Mouse (Mus musculus) embryonic facial prominence, embryonic 10.5 days (tissue): ENCODE data around the gene Fam151b. TPM values are rescaled to one million over a fixed set of nuclear protein-coding genes. Genes with fewer than 3 reads are reported as not detected.

Source experiments
- DNase-seq: peaks from one replicate; pipeline ENCODE4 v3.0.0-alpha.2; 2017; ENCODE audit warnings: low spot score
- H3K27ac ChIP-seq: fragments of 300-500 bp; sonication (generic); replicated peaks from 2 replicates; pipeline ENCODE4 v1.5.1; 2016; ENCODE audit warnings: mild to moderate bottlenecking
- H3K27me3 ChIP-seq: fragments of 300-500 bp; sonication (generic); replicated peaks from 2 replicates; pipeline ENCODE4 v1.6.1; 2016; ENCODE audit warnings: low read depth, mild to moderate bottlenecking; ENCODE audit not compliant: poor library complexity, severe bottlenecking
- H3K36me3 ChIP-seq: fragments of 300-500 bp; sonication (generic); replicated peaks from 2 replicates; pipeline ENCODE4 v1.6.1; 2016; ENCODE audit warnings: mild to moderate bottlenecking, moderate library complexity
- H3K4me1 ChIP-seq: fragments of 300-500 bp; sonication (generic); 2 replicates; pipeline ENCODE4 v1.6.1; 2016
- H3K4me3 ChIP-seq: fragments of 300-500 bp; sonication (generic); 2 replicates; pipeline ENCODE4 v1.5.1; 2016; ENCODE audit warnings: mild to moderate bottlenecking, moderate library complexity
- H3K9me3 ChIP-seq: fragments of 300-500 bp; sonication (generic); 2 replicates; pipeline ENCODE4 v1.6.1; 2016; ENCODE audit warnings: mild to moderate bottlenecking
- WGBS: fragments of 180-500 bp; shearing (Covaris S2); methylation state at CpG from one replicate; pipeline ENCODE4 v1.1.7; 2016; 5-methylcytosine and 5-hydroxymethylcytosine counted together
- polyA plus RNA-seq: library from polyadenylated mRNA; unstranded; fragments of >200 nt; fragmentation: Nextera tagmentation; extraction: Ambion mirVana; gene quantifications from 2 replicates; pipeline ENCODE4 v1.2.1, GENCODE M21; 2016

Gene Fam151b
- polyA plus RNA-seq, 1 experiment from 2014 or later = 0.12 TPM

DNA sequence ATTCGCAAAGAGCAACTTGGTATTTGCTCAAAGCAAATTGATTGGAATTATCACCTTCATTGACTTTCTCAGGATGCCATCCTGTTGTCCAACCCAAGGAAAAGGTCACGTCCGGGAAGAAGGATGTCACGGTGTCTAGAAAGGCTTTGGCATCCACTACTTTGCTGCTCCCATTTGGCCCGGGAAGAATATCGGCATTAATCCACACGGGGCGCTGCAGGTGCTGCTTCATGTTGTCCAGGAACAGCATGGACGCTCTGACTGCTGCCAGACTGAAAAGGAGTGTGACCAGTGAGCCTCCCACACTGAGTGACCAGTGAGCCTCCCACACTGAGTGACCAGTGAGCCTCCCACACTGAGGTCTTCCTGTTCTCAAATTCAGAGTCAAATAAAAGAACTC lies 15.9 kb downstream of the Fam151b start:
- Histone ChIP-seq H3K27me3 (no peaks in the 10 kb centered on the region), H3K27ac (no peak overlapping the region), H3K4me3 (no peak overlapping the region), H3K36me3 (peaks cover 3% of the 10 kb centered on the region; the same call in 1 of the 2 replicates), H3K4me1 (no peaks in the 10 kb centered on the region), H3K9me3 (no peaks in the 10 kb centered on the region)
- no peak for DNase-seq
- 77% methylated on average over 9 of the region's 9 CpGs for WGBS

GRCm38 (mm10) chr13:92464698-92465097 lies 19.1 kb downstream of the Fam151b start:
- Histone ChIP-seq H3K4me3 (no peak overlapping the region), H3K4me1 (no peaks in the 10 kb centered on the region), H3K9me3 (no peaks in the 10 kb centered on the region), H3K27me3 (no peaks in the 10 kb centered on the region), H3K27ac (no peak overlapping the region), H3K36me3 (peaks cover 3% of the 10 kb centered on the region; the same call in 1 of the 2 replicates)
- 92% methylated on average over 3 of the region's 3 CpGs for WGBS
- no peak for DNase-seq

GRCm38 (mm10) chr13:92446872-92447271 lies 36.9 kb downstream of the Fam151b start:
- Histone ChIP-seq H3K4me1 (no peaks in the 10 kb centered on the region), H3K27me3 (no peaks in the 10 kb centered on the region), H3K4me3 (no peak overlapping the region), H3K9me3 (no peaks in the 10 kb centered on the region), H3K27ac (no peak overlapping the region), H3K36me3 (no peaks in the 10 kb centered on the region)
- WGBS = 92% methylated on average over 7 of the region's 7 CpGs
- DNase-seq = no peak

DNA sequence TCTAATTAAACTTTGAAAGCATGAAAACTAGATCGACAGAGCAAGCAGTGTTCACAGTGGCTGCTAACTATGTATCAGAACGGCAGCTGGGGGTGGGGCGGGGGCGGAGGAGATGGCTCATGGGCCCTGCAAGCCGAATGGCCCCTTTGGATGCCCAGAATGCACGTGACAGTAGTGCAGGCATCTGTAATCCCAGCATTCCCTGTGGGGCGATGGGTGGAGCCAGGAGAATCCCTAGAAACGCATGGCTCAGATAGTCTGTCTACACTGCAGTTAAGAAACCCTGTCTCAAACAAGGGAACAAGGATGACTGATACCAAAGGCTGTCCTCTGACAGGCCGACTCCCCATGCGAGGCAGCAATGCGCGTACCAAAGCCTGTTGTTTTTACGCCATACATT lies 43.5 kb downstream of the Fam151b start:
- no peaks in the 10 kb centered on the region for H3K4me1 ChIP-seq
- H3K27ac ChIP-seq = no peak overlapping the region
- H3K4me3 ChIP-seq = no peak overlapping the region
- DNase-seq = no peak
- H3K36me3 ChIP-seq = no peaks in the 10 kb centered on the region
- no peaks in the 10 kb centered on the region for H3K27me3 ChIP-seq
- no peaks in the 10 kb centered on the region for H3K9me3 ChIP-seq
- 78% methylated on average over 13 of the region's 13 CpGs for WGBS

DNA sequence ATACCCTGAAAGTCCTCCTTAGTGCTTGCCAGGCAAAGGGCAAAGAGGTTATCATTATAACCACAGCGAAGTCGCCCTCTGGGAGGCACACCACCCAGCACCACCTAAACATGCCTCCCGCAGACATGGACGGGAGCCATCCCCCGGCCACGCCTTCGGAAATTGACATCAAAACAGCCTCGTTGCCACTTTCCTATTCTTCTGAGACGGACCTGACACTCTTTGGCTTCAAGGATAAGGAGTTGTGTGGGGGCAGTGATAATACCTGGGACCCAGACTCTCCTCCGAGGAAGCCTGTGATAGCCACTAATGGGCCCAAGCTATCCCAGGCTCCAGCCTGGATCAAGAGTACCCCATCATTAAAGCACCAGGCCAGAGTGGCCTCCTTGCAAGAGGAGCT lies 45.2 kb downstream of the Fam151b start:
- 94% methylated on average over 10 of the region's 10 CpGs for WGBS
- no peaks in the 10 kb centered on the region for H3K27me3 ChIP-seq
- H3K4me3 ChIP-seq = no peak overlapping the region
- H3K27ac ChIP-seq = no peak overlapping the region
- H3K9me3 ChIP-seq = no peaks in the 10 kb centered on the region
- H3K36me3 ChIP-seq = no peaks in the 10 kb centered on the region
- H3K4me1 ChIP-seq = no peaks in the 10 kb centered on the region
- DNase-seq = no peak

- WGBS = 43% methylated on average over 4 of the region's 4 CpGs
- H3K4me3 ChIP-seq = peak overlapping the region; percentile 75; the same call in 1 of the 2 replicates
- no peaks in the 10 kb centered on the region for H3K9me3 ChIP-seq
- peaks cover 76% of the 10 kb centered on the region for H3K27me3 ChIP-seq
- H3K4me1 ChIP-seq = peaks cover 17% of the 10 kb centered on the region
- H3K36me3 ChIP-seq = no peaks in the 10 kb centered on the region
- H3K27ac ChIP-seq = no peak overlapping the region
- DNase-seq = no peak
Measured at GRCm38 (mm10) chr13:92427351-92427855, 56.4 kb downstream of the Fam151b start.

DNA sequence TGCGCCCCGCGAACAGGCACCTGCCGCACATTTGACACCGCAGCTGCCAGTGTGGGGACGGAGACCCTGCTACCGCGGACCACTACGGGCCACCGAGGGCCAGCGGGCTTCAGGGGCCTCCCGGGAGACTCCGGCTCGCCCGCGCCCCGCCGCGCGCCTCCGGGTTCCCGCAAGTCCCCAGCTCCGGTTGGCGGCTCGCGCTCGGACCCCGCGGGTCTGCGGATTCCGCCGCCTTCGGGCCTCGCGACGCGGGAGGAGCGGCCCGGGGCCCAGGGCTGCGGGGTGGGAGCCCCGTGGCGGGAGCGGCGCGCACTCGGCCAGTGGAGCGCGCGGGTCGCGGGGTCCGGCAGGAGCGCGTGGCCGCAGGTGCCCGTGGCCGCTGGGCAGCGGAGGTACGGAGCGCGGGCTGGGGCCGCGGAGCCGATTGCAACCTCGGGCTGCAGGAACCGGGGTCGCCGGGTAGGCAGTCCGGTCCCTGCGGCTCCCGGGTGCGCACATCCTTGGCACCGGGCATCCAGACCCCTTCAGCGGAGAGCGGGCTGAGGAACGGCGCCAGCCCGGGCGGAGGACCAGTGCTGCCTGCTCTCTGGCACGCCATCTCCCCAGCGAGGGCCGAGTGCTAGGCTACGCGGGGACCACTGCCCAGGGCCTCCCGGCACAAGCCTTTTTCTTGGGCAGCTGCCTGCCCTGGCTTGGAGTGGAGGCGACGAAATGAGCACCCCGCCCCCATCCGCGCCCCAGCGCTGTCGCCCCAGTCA lies 57.3 kb downstream of the Fam151b start:
- Histone ChIP-seq H3K36me3 (no peaks in the 10 kb centered on the region), H3K27me3 (peaks cover 76% of the 10 kb centered on the region)

GRCm38 (mm10) chr13:92425758-92426264 lies 58.0 kb downstream of the Fam151b start, which contains the start of gene Ankrd34b:
Gene Ankrd34b (plus strand): TSS chr13:92425896.
- WGBS = under 1% methylated on average over 54 of the region's 54 CpGs
- H3K27ac ChIP-seq = no peak within 1 kb of the TSS; the same call in 1 of the 2 replicates
- H3K36me3 ChIP-seq = no peaks in the 10 kb centered on the region
- H3K9me3 ChIP-seq = no peaks in the 10 kb centered on the region
- peak; percentile 74 for DNase-seq
- H3K4me3 ChIP-seq = peak within 1 kb of the TSS; percentile 75
- peaks cover 17% of the 10 kb centered on the region for H3K4me1 ChIP-seq
- peaks cover 76% of the 10 kb centered on the region for H3K27me3 ChIP-seq

More for the DNA sequence above, 57.3 kb downstream of the Fam151b start:
- no peak overlapping the region for H3K27ac ChIP-seq
- H3K4me1 ChIP-seq = peaks cover 17% of the 10 kb centered on the region
- WGBS = under 1% methylated on average over 92 of the region's 92 CpGs
- H3K4me3 ChIP-seq = peak overlapping the region; percentile 75
- H3K9me3 ChIP-seq = no peaks in the 10 kb centered on the region
- peak; percentile 57 for DNase-seq

- Histone ChIP-seq H3K36me3 (no peaks in the 10 kb centered on the region), H3K27me3 (peaks cover 67% of the 10 kb centered on the region), H3K4me1 (peaks cover 17% of the 10 kb centered on the region), H3K27ac (no peak overlapping the region), H3K9me3 (no peaks in the 10 kb centered on the region), H3K4me3 (no peak overlapping the region)
- no peak for DNase-seq
- WGBS = 48% methylated on average over 3 of the region's 3 CpGs
Measured at GRCm38 (mm10) chr13:92423711-92424110, 60.1 kb downstream of the Fam151b start.

DNA sequence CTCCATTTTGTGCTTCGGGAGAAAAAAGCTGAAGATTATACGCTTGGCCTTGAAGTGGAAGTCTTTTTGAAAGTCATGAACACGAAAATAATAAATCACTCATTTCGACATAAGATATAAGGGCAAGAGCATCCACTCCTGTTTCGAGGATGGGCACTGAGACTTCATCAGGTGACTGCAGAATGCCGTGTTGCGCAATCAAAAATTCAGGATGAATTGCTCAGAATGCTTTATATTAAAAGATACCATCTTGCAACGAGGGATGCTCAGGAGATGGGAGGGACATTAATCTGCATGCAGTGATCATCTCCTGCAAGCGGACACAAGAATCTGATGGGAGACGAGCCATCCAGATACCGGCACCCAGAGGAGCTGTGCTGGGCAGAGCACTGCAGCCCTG lies 64.2 kb downstream of the Fam151b start:
- no peaks in the 10 kb centered on the region for H3K4me1 ChIP-seq
- H3K9me3 ChIP-seq = no peaks in the 10 kb centered on the region
- H3K4me3 ChIP-seq = no peak overlapping the region
- no peak for DNase-seq
- H3K27ac ChIP-seq = no peak overlapping the region
- H3K27me3 ChIP-seq = peaks cover 26% of the 10 kb centered on the region
- 93% methylated on average over 11 of the region's 11 CpGs for WGBS
- no peaks in the 10 kb centered on the region for H3K36me3 ChIP-seq

DNA sequence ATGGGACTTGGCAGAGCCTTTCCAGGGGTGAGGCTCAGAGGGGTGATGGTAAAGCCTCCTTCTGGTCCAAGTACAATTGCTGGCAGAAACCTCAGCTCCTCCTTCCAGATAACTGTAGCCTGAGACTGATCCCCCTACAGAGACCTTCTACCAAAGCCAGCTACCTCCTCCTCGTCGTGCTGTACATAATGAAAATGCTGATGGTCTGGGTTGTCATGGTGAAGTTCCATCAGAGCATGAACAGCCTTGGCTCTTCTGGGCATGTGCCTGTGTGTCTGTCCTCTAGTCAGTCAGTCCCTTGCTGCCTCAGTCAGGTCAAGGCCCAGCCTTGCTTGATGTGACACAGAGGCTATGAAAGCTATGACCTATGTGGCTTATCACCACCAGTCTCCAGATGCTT lies 73.3 kb downstream of the Fam151b start:
- H3K4me1 ChIP-seq = no peaks in the 10 kb centered on the region
- H3K4me3 ChIP-seq = no peak overlapping the region
- no peaks in the 10 kb centered on the region for H3K27me3 ChIP-seq
- no peak for DNase-seq
- H3K9me3 ChIP-seq = no peaks in the 10 kb centered on the region
- WGBS = 75% methylated on average over 2 of the region's 2 CpGs
- H3K27ac ChIP-seq = no peak overlapping the region
- H3K36me3 ChIP-seq = no peaks in the 10 kb centered on the region

- Histone ChIP-seq H3K36me3 (no peaks in the 10 kb centered on the region), H3K4me1 (no peaks in the 10 kb centered on the region), H3K4me3 (no peak overlapping the region), H3K27me3 (no peaks in the 10 kb centered on the region), H3K27ac (no peak overlapping the region), H3K9me3 (no peaks in the 10 kb centered on the region)
- 84% methylated on average over 3 of the region's 3 CpGs for WGBS
- no peak for DNase-seq
Measured at GRCm38 (mm10) chr13:92403496-92403895, 80.3 kb downstream of the Fam151b start.

DNA sequence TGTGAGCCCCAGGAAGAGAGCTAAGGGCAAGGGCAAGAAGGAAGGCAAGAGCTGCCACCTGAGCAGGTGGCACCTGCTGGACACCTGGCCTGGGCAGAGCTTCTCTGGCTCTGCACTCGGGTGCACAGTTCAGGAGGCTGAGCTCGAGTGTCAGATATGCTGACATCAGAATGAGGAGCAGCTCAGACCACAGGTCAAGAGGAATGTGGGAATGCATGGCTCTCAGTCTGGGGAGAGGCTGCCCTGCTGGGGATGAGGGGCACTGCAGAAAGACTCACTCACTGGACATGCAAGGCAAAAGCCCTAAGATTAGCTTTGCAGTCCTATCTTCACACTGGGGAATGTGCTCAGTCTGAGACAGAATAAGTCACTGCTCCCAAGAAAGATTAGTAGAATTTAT lies 81.8 kb downstream of the Fam151b start:
- H3K9me3 ChIP-seq = no peaks in the 10 kb centered on the region
- no peaks in the 10 kb centered on the region for H3K4me1 ChIP-seq
- H3K4me3 ChIP-seq = no peak overlapping the region
- no peak for DNase-seq
- H3K36me3 ChIP-seq = no peaks in the 10 kb centered on the region
- 56% methylated on average over 2 of the region's 2 CpGs for WGBS
- H3K27ac ChIP-seq = no peak overlapping the region
- H3K27me3 ChIP-seq = no peaks in the 10 kb centered on the region
